Mouse (Mus musculus) spleen, adult 2 months (tissue): ENCODE measurements around the gene Lnpk. TPM values are rescaled to one million over a fixed set of nuclear protein-coding genes. Genes with fewer than 3 reads are reported as not detected.

Experiments used
- DNase-seq, 2 experiments: peaks; one replicate each; pipeline versions ENCODE4 v3.0.0 to v3.0.0-alpha.2; 2012 to 2021; ENCODE audit warnings: low spot score in 2 of 2, low read depth in 1 of 2
- H3K27ac ChIP-seq: fragments of 200-500 bp; 2 replicates; pipeline ENCODE4 v1.5.1; 2012; ENCODE audit warnings: low read length, inconsistent platforms; ENCODE audit not compliant: insufficient read depth
- H3K27me3 ChIP-seq: fragments of 200-500 bp; 2 replicates; pipeline ENCODE4 v1.6.1; 2012; ENCODE audit warnings: mild to moderate bottlenecking, moderate library complexity, low read length, inconsistent platforms; ENCODE audit not compliant: control insufficient read depth, insufficient read depth
- H3K36me3 ChIP-seq: fragments of 200-500 bp; 2 replicates; pipeline ENCODE4 v1.6.1; 2012; ENCODE audit warnings: mild to moderate bottlenecking, low read length, inconsistent platforms; ENCODE audit not compliant: control insufficient read depth, insufficient read depth
- H3K4me1 ChIP-seq: fragments of 200-500 bp; 2 replicates; pipeline ENCODE4 v1.6.1; 2011; ENCODE audit warnings: inconsistent platforms; ENCODE audit not compliant: control insufficient read depth, insufficient read depth, insufficient read length
- H3K4me3 ChIP-seq: fragments of 200-500 bp; 2 replicates; pipeline ENCODE4 v1.5.1; 2011; ENCODE audit warnings: mild to moderate bottlenecking, inconsistent platforms; ENCODE audit not compliant: insufficient read depth, insufficient read length; ENCODE audit errors: extremely low read depth
- CTCF ChIP-seq: fragments of 200-500 bp; IDR thresholded peaks from 2 replicates; pipeline ENCODE4 v1.5.1; 2011; ENCODE audit warnings: mild to moderate bottlenecking, inconsistent platforms; ENCODE audit not compliant: insufficient read depth, insufficient read length, insufficient replicate concordance; ENCODE audit errors: extremely low read depth
- POLR2A ChIP-seq: fragments of 200-500 bp; IDR thresholded peaks from 2 replicates; pipeline ENCODE4 v1.6.1; 2011; ENCODE audit warnings: low read depth, low read length, inconsistent platforms
- WGBS: fragments of 180-500 bp; shearing (Covaris S2); methylation state at CpG from one replicate; pipeline ENCODE4 v1.1.7; 2018; 5-methylcytosine and 5-hydroxymethylcytosine counted together
- polyA plus RNA-seq: library from polyadenylated mRNA; depleted of rRNA; stranded (reverse); fragments of >200 nt; gene quantifications from 2 replicates; pipeline ENCODE4 v1.2.3, GENCODE M21; 2012; rRNA removed

Lnpk gene
- polyA plus RNA-seq, 1 experiment, result 3.0 TPM

DNA sequence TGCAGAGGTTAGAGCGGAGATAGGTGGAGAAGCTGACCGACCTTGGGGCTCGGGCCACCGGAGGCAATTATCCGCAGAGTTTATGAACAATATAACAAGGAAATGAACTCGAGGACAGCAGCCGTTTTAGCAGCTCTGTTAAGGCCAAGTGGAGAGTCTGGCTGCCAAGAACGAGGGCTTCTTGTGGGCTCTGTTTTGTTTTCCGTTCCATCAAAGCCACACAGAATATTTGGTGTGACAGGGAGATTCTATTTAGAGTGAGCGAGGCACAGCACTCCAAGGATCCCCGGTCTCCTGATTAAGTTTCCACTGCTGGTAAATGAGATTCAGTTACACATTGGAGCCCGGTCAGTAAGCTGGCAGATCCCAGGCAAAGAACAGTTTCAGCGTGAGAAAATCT is 87.8 kb downstream of the Lnpk start:
- WGBS, result 82% methylated on average over 13 of the region's 13 CpGs
- Histone ChIP-seq H3K27ac (no peak overlapping the region), H3K4me3 (no peak overlapping the region), H3K27me3 (no peaks in the 10 kb centered on the region), H3K36me3 (no peaks in the 10 kb centered on the region), H3K4me1 (no peaks in the 10 kb centered on the region)
- DNase-seq, result no peak
- TF ChIP-seq CTCF, result no peak

- WGBS, result 90% methylated on average over 1 of the region's 1 CpGs
- no peak for DNase-seq
- Histone ChIP-seq H3K4me1 (no peaks in the 10 kb centered on the region), H3K4me3 (no peak overlapping the region), H3K27me3 (no peaks in the 10 kb centered on the region), H3K36me3 (no peaks in the 10 kb centered on the region), H3K27ac (no peak overlapping the region)
- TF ChIP-seq POLR2A (no peak), CTCF (no peak)
Observed at GRCm38 (mm10) chr2:74490186-74490585, 89.0 kb downstream of the Lnpk start.

- no peak overlapping the region for H3K27ac ChIP-seq
- WGBS, result 84% methylated on average over 7 of the region's 7 CpGs
- no peak for DNase-seq
- no peaks in the 10 kb centered on the region for H3K36me3 ChIP-seq
- H3K4me3 ChIP-seq, result no peak overlapping the region
- no peaks in the 10 kb centered on the region for H3K4me1 ChIP-seq
- TF ChIP-seq CTCF, result no peak
- TF ChIP-seq POLR2A, result no peak
- no peaks in the 10 kb centered on the region for H3K27me3 ChIP-seq
Observed at GRCm38 (mm10) chr2:74488443-74488842, 90.8 kb downstream of the Lnpk start.

GRCm38 (mm10) chr2:74482651-74483050 is 96.6 kb downstream of the Lnpk start:
- H3K4me3 ChIP-seq, result no peak overlapping the region
- no peak overlapping the region for H3K27ac ChIP-seq
- TF ChIP-seq POLR2A (no peak), CTCF (no peak)
- DNase-seq, result no peak
- no peaks in the 10 kb centered on the region for H3K27me3 ChIP-seq
- WGBS, result 77% methylated on average over 10 of the region's 10 CpGs
- H3K36me3 ChIP-seq, result no peaks in the 10 kb centered on the region
- no peaks in the 10 kb centered on the region for H3K4me1 ChIP-seq

- no peaks in the 10 kb centered on the region for H3K27me3 ChIP-seq
- H3K4me1 ChIP-seq, result no peaks in the 10 kb centered on the region
- H3K36me3 ChIP-seq, result no peaks in the 10 kb centered on the region
- no peak for TF ChIP-seq POLR2A
- no peak for TF ChIP-seq CTCF
- no peak for DNase-seq
- no peak overlapping the region for H3K4me3 ChIP-seq
- no peak overlapping the region for H3K27ac ChIP-seq
- WGBS, result 93% methylated on average over 10 of the region's 10 CpGs
Observed at GRCm38 (mm10) chr2:74482086-74482485, 97.1 kb downstream of the Lnpk start.

Other genes with a start within 250 kb of the Lnpk start
- not detected in 2 replicates for gene Evx2, start 80.1 kb upstream of the Lnpk start, polyA plus RNA-seq
- not detected in 2 replicates for gene Hoxd13, start 88.9 kb upstream of the Lnpk start, polyA plus RNA-seq
- not detected in 2 replicates for gene Hoxd12, start 95.6 kb upstream of the Lnpk start, polyA plus RNA-seq
- gene Hoxd11, start 100.1 kb upstream of the Lnpk start, polyA plus RNA-seq, result not detected in 2 replicates
- gene Hoxd10, start 112.5 kb upstream of the Lnpk start, polyA plus RNA-seq, result not detected in 2 replicates
- 0.04 and 0.06 TPM in 2 replicates for gene Hoxd9, start 118.3 kb upstream of the Lnpk start, polyA plus RNA-seq
- gene Hoxd8, start 125.2 kb upstream of the Lnpk start, polyA plus RNA-seq, result 0.32 and 0.41 TPM in 2 replicates
- gene Hoxd3, start 132.5 kb upstream of the Lnpk start, polyA plus RNA-seq, result not detected in 2 replicates
- gene Hoxd4, start 132.5 kb upstream of the Lnpk start, polyA plus RNA-seq, result 0.29 and 0.41 TPM in 2 replicates
- gene Gm28230, start 147.3 kb upstream of the Lnpk start, polyA plus RNA-seq, result 0.02 TPM in 1 of 2 replicates, not detected in the other
- not detected in 2 replicates for gene Hoxd1, start 183.5 kb upstream of the Lnpk start, polyA plus RNA-seq
- gene Mtx2, start 246.4 kb upstream of the Lnpk start, polyA plus RNA-seq, result 15.7 and 24.5 TPM in 2 replicates